Mouse (Mus musculus) cortical plate, adult 2 months (tissue): Measurements from ENCODE around the gene Adamts12. TPM values are rescaled to one million over a fixed set of nuclear protein-coding genes. Genes with fewer than 3 reads are reported as not detected.

Experiments used
- H3K27ac ChIP-seq: fragments of 200-500 bp; 2 replicates; pipeline ENCODE4 v1.5.1; 2012; ENCODE audit warnings: low read length, control low read depth, inconsistent platforms; ENCODE audit not compliant: insufficient read depth
- H3K4me1 ChIP-seq: fragments of 200-500 bp; 2 replicates; pipeline ENCODE4 v1.6.1; 2011; ENCODE audit warnings: low read length; ENCODE audit not compliant: control insufficient read depth, insufficient read depth
- H3K4me3 ChIP-seq: fragments of 200-500 bp; 2 replicates; pipeline ENCODE4 v1.5.1; 2011; ENCODE audit warnings: mild to moderate bottlenecking, low read length, control low read depth; ENCODE audit not compliant: insufficient read depth
- CTCF ChIP-seq: fragments of 200-500 bp; IDR thresholded peaks from 2 replicates; pipeline ENCODE4 v1.5.1; 2011; ENCODE audit warnings: mild to moderate bottlenecking, control low read depth, low read length; ENCODE audit not compliant: insufficient read depth; ENCODE audit errors: extremely low read depth
- POLR2A ChIP-seq: fragments of 200-500 bp; IDR thresholded peaks from 2 replicates; pipeline ENCODE4 v1.6.1; 2011; ENCODE audit warnings: mild to moderate bottlenecking, low read length, control low read depth; ENCODE audit not compliant: insufficient read depth; ENCODE audit errors: extremely low read depth
- polyA plus RNA-seq: library from polyadenylated mRNA; depleted of rRNA; stranded (reverse); fragments of >200 nt; gene quantifications from 2 replicates; pipeline ENCODE4 v1.2.3, GENCODE M21; 2012; rRNA removed

The Adamts12 gene
- polyA plus RNA-seq = 0.10 and 0.15 TPM in 2 replicates

DNA sequence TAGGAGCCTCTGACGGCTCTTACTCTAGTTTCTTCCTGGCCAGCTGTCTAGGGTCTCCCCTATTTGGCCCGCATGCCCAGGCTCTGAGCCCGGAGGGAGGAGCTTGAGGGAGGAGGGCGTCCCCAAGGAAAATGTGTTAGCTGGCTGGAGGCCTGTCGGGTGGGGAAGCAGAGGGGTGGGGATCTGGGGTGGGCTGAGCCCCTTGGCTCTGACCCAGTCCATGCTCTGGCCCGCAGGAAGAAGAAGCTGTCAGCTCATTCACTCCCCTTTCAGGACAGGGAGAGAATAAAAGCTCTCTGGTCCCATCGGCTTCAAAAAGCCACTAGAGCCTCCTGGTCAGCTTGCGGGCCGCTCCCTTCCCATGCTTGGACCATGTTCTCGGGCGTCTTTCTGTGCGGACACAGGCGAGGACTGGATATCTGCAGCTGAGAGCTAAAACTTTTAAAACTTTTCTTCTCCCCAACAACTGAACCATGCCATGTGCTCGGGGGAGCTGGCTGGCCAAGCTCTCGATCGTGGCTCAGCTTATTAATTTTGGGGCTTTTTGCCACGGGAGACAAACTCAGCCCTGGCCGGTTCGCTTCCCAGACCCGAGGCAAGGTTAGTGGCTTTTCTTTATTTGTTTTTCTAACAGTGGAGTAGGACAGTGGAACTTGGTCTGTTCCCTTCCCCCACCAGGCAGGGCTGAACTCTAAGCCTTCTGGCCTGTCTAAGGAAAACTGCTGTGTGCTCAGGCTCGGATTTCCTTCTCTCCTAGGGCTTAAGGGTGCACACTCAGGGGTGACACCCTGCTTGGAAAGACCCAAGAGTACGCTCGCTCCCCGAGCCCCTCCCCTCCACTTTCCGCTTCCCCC lies at the start of gene Adamts12:
Gene Adamts12 (plus strand): TSS at position 233 of the 854 bp plus-strand sequence.
- no peaks in the 10 kb centered on the region; the same call in 1 of the 2 replicates for H3K4me1 ChIP-seq
- TF ChIP-seq CTCF = no peak
- TF ChIP-seq POLR2A = no peak
- peak within 1 kb of the TSS; percentile 3; the same call in 1 of the 2 replicates for H3K4me3 ChIP-seq
- no peak within 1 kb of the TSS for H3K27ac ChIP-seq

DNA sequence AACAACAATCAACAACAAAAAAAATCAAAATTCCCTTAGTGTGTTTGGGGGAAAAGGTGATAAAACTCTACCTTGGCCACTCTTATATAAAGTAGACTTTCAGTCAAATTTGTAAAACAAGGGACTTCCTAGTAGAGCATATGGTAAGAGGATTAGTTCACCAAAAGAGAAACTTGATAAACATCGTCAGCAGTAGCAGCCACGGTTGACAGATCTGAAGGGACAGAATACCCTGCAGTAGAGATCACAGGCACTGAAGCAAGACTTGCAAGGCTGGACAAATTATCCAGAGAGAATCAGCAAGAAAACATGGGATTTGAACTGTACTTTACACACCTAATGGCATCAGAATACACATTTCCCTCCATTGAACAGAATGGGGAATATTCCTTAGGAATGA lies 49.7 kb upstream of the Adamts12 start:
- no peak for TF ChIP-seq CTCF
- TF ChIP-seq POLR2A = no peak
- H3K4me1 ChIP-seq = no peaks in the 10 kb centered on the region
- H3K4me3 ChIP-seq = no peak overlapping the region
- H3K27ac ChIP-seq = no peak overlapping the region

DNA sequence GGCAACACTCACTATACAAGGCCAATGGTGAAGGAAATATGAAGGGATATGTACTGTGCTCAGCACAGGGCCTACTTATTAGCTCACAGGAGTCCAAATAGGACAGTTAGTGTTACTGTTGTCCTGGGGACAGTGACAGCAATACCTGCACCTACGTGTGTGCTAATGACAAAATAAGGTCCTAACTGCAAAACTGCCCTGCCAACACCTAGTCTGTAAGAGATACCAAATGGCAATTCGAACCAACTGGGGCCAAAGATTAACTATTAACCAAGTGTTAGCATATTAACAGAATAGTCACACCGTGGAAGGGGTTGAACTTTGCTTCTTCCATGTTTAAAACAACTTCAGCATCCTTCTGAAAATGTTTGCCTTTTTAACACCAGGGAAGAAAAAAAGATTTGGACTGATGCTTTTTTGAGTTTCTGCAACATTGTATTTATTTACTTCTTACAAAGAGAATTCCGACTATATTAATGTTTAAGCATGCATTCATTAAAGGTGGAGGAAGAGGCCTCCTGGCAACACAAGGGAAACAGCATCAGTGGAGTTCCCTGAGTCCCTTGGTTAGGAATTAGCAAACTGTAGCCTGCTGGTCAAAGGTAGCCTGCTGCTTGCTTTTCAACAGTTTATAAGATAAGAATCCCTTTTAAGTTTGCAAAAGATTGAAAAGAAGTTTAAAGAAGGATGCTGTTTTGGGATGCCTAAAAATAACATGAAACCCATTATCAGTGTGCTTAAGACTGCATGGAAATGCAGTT lies 37.6 kb upstream of the Adamts12 start:
- H3K4me1 ChIP-seq = no peaks in the 10 kb centered on the region
- TF ChIP-seq POLR2A (no peak), CTCF (no peak)
- H3K27ac ChIP-seq = no peak overlapping the region
- H3K4me3 ChIP-seq = no peak overlapping the region

DNA sequence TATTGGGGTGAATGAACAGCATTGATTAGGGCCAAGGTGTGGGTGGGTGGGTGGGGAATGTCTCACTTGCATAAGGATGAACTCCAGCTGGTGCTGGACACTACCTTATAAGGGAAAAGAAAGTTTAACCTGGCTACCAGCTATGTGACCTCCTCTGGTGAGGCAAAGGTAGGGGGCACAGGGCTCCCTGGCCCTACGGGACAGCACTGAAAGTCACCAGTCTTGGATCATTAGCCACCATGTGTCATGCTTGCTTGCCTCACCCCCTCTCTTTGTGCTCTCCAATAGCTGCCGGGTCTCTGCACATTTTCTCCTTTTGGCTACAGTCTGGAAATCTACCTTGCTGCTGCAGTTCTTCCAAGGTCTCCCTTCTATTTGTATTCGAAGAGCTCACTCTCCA lies 34.4 kb upstream of the Adamts12 start:
- H3K27ac ChIP-seq = no peak overlapping the region
- H3K4me3 ChIP-seq = no peak overlapping the region
- TF ChIP-seq POLR2A (no peak), CTCF (no peak)
- H3K4me1 ChIP-seq = no peaks in the 10 kb centered on the region

GRCm38 (mm10) chr15:11035947-11036474 lies 28.6 kb upstream of the Adamts12 start:
- Histone ChIP-seq H3K4me1 (peaks cover 1% of the 10 kb centered on the region; the same call in 1 of the 2 replicates), H3K4me3 (no peak overlapping the region; the same call in 1 of the 2 replicates), H3K27ac (no peak overlapping the region)
- TF ChIP-seq CTCF (no peak), POLR2A (no peak)

DNA sequence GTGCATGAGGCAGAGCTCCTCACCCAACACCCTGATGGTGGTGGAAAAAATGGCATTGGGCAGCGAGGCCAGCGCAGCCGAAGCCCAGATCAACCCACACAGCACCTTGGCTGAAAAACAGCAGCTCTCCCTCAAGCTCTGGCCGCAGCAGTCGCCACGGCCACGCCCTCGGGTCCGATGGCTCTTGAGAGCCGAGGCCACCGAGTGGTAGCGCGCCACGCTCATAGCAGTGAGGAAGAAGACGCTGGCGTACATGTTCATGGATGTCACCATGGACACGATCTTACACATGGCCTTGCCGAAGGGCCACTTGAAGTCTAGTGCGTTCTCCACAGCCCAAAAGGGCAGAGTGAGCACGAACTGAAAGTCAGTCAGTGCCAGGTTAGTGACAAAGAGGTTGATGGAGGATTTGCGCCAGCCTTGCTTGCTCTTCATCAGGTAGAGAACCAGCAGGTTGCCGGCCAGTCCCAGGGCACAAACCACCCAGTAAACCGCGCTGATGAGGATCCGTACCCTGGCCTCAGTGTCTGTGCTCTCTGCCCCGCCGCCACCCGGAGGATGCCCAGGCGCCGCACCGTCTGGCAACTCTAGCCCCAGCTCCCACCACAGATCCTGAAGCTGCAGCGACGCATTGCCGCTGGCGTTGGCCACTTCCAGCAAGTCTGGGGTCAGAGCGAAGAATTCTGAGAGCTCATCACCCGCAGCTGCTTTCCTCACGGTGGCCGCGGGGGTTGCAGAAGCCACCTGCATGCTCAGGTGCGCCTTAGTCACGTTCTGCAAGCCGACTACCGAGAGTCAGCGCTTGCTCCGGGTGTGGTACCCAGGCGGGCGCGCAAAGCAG lies 27.8 kb upstream of the Adamts12 start:
- peaks cover 1% of the 10 kb centered on the region; the same call in 1 of the 2 replicates for H3K4me1 ChIP-seq
- peak overlapping the region; percentile 33 for H3K4me3 ChIP-seq
- TF ChIP-seq CTCF (no peak), POLR2A (no peak)
- no peak overlapping the region for H3K27ac ChIP-seq

DNA sequence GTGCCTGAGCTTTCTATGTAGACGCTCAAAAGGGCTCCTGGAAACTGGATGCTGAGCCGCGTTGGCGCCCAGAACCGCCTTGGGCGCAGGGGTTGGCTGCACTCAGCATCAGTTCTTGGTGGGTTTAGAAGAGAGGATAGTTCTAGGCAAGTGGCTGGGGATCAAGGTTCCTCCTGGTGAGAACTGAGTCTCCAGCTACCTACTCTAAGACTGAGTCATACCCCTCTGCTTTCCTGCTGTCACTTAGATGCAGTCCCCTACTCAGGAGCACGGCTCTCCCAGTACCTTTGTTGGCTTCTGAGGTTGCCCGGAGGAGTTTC lies 27.3 kb upstream of the Adamts12 start:
- H3K4me3 ChIP-seq = peak overlapping the region; percentile 33; the same call in 1 of the 2 replicates
- no peak for TF ChIP-seq POLR2A
- TF ChIP-seq CTCF = no peak

DNA sequence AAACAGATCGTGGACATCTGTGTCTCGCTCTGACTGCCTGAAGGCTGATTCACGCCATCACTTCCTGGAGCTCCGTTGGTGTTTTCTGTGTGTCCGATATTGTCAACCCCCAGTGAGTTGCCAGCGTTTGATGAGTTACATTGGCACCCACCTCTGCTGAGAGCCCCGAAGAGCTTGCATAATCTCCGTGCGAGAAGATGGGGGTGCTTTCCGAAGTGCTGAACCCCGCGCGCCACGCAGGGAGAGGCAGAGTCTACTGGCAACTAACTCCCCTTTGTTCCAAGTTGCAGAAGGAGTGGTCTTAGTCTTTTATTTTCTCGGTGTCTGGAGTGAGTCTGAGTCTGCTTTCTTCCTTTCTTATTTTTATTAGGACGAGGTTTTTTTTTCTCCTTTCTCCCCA lies 26.9 kb upstream of the Adamts12 start, which contains the start of gene Rxfp3:
Gene Rxfp3 (minus strand): TSS at position 281 of the 400 bp plus-strand sequence.
- TF ChIP-seq POLR2A = no peak
- TF ChIP-seq CTCF = no peak
- H3K4me3 ChIP-seq = peak within 1 kb of the TSS; percentile 33; the same call in 1 of the 2 replicates
- H3K27ac ChIP-seq = no peak within 1 kb of the TSS
- peaks cover 1% of the 10 kb centered on the region; the same call in 1 of the 2 replicates for H3K4me1 ChIP-seq

More for the DNA sequence above, 27.3 kb upstream of the Adamts12 start:
- Histone ChIP-seq H3K27ac (no peak overlapping the region), H3K4me1 (peaks cover 1% of the 10 kb centered on the region; the same call in 1 of the 2 replicates)
